Mouse (Mus musculus) layer of hippocampus, adult 9-11 months (tissue): Measurements from ENCODE around the gene Zc3h12b.
"Not testable (repeated sequence)": the region's sequence is repeated elsewhere in the genome, so short reads cannot be mapped to it uniquely, and the experiment has no call there.

Source experiments
- DNase-seq: peaks from one replicate; pipeline ENCODE4 v3.0.0; 2022

Gene Zc3h12b

GRCm38 (mm10) chrX:95711227-95712111 is at the start of gene Zc3h12b:
Gene Zc3h12b, plus strand, starts transcription at chrX:95711678.
- peak; percentile 75 for DNase-seq

- DNase-seq: no peak
Observed at GRCm38 (mm10) chrX:95682206-95682605, 29.3 kb upstream of the Zc3h12b start.

- DNase-seq: peak; percentile 4
Observed at GRCm38 (mm10) chrX:95687119-95687518, 24.4 kb upstream of the Zc3h12b start.

GRCm38 (mm10) chrX:95738253-95738652 is 26.8 kb downstream of the Zc3h12b start:
- no peak for DNase-seq

GRCm38 (mm10) chrX:95795881-95796280 is 84.4 kb downstream of the Zc3h12b start:
- DNase-seq: no peak

- no peak for DNase-seq
Observed at GRCm38 (mm10) chrX:95801790-95802189, 90.3 kb downstream of the Zc3h12b start.

- DNase-seq: no peak
Observed at GRCm38 (mm10) chrX:95852806-95853205, 141.3 kb downstream of the Zc3h12b start.

- DNase-seq: no peak
Observed at GRCm38 (mm10) chrX:95881111-95881510, 169.6 kb downstream of the Zc3h12b start.

GRCm38 (mm10) chrX:95902716-95903115 is 191.2 kb downstream of the Zc3h12b start:
- DNase-seq: no peak

GRCm38 (mm10) chrX:95935481-95935880 is 224.0 kb downstream of the Zc3h12b start:
- no peak for DNase-seq

- DNase-seq: no peak
Observed at GRCm38 (mm10) chrX:95945496-95945895, 234.0 kb downstream of the Zc3h12b start.

- DNase-seq: no peak
Observed at GRCm38 (mm10) chrX:95948135-95948534, 236.7 kb downstream of the Zc3h12b start.

GRCm38 (mm10) chrX:95950776-95951175 is 239.3 kb downstream of the Zc3h12b start:
- peak; percentile 14 for DNase-seq

- DNase-seq: peak; percentile 94
Observed at GRCm38 (mm10) chrX:95956497-95957293, 245.2 kb downstream of the Zc3h12b start, which contains the start of gene Las1l. Gene Las1l, minus strand, starts transcription at chrX:95956962.

GRCm38 (mm10) chrX:95957461-95957860 is 246.0 kb downstream of the Zc3h12b start:
- DNase-seq: not testable (repeated sequence)

GRCm38 (mm10) chrX:95963366-95963765 is 251.9 kb downstream of the Zc3h12b start:
- no peak for DNase-seq

- no peak for DNase-seq
Observed at GRCm38 (mm10) chrX:95965036-95965435, 253.6 kb downstream of the Zc3h12b start.

GRCm38 (mm10) chrX:95967847-95968593 is 256.5 kb downstream of the Zc3h12b start:
- peak; percentile 74 for DNase-seq

- peak; percentile 89 for DNase-seq
Observed at GRCm38 (mm10) chrX:95968594-95968965, 257.1 kb downstream of the Zc3h12b start.

GRCm38 (mm10) chrX:95969116-95969515 is 257.6 kb downstream of the Zc3h12b start:
- DNase-seq: no peak

GRCm38 (mm10) chrX:95969936-95970335 is 258.5 kb downstream of the Zc3h12b start:
- DNase-seq: no peak
